Mouse (Mus musculus) heart, adult 18-20 months (tissue): ENCODE data around the gene Zfp346. TPM values are rescaled to one million over a fixed set of nuclear protein-coding genes. Genes with fewer than 3 reads are reported as not detected.

Experiments
- total RNA-seq, 2 experiments: library from RNA; stranded (reverse); gene quantifications; 2 replicates each; pipeline ENCODE4 v1.2.3; 2021

The Zfp346 gene
- total RNA-seq, 2 experiments from 2014 or later: 16.6 to 18.0 TPM

Other genes starting within 250 kb of the Zfp346 start
- under 1 TPM; 0.42 to 0.51 TPM for gene Unc5a, start 155.9 kb upstream of the Zfp346 start, total RNA-seq
- gene Hk3, start 83.9 kb upstream of the Zfp346 start, total RNA-seq: under 1 TPM; 0.57 to 0.67 TPM
- gene Uimc1, start 5.0 kb upstream of the Zfp346 start, total RNA-seq: 10 to 100 TPM; 16.7 to 17.0 TPM
- gene Gm17617, start 28.2 kb downstream of the Zfp346 start, total RNA-seq: not detected
- gene Fgfr4, start 47.3 kb downstream of the Zfp346 start, total RNA-seq: under 1 TPM; 0.28 to 0.30 TPM
- gene Nsd1, start 104.5 kb downstream of the Zfp346 start, total RNA-seq: 10 to 100 TPM; 51.8 to 51.9 TPM
- gene Prelid1, start 215.2 kb downstream of the Zfp346 start, total RNA-seq: 10 to 100 TPM; 40.4 to 47.3 TPM
- 10 to 100 TPM; 35.2 to 38.0 TPM for gene Rab24, start 216.6 kb downstream of the Zfp346 start, total RNA-seq
- under 1 TPM; 0.21 to 0.37 TPM for gene Mxd3, start 224.5 kb downstream of the Zfp346 start, total RNA-seq